ENCODE assay signal across 7 mouse cellular contexts in the genomic region with DNA sequence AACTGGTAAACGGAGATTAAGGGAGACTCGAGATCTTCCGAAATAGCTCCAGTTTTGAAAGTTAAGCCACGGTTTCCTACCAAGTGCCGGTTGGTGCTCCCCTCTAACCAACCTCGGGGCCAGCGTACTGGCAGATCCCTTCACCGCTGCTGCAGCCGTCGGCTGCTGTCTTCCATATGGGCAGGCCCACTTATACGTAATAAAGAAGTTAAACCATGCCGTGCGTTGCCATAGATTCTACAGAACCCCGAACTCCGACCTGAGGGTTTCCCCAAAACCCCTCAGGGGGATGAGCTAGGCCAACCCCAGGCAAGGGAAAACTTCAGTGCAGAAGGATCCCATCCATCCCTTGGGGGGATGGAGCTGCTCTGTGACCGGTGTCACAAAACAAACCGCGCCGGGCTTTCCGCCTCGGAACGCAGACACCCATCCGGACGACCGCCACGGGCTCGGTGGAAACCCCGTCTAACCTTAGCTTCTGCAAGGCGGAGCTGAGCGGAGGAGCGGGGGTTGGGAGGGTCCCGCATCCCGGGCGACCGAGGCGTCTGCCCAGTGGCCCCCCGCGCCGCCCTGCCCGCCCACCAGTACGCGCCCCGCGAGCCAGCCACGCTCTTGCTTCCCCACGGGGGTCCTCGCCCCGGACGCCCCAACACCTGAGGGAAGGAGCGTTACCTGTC. TPM values are rescaled to one million over a fixed set of nuclear protein-coding genes. Genes with fewer than 3 reads are reported as not detected.
DNase-seq lines count a peak whose midpoint lies in the region; ATAC-seq and TF ChIP-seq lines count a peak whose summit lies in the region.

No protein-coding gene starts in this region.

- TF ChIP-seq CTCF in CH12.LX (conservative IDR thresholded peaks at IDR 0.05 in 1 of 2, IDR thresholded peaks at IDR 0.05 in 1 of 2; ENCODE audit: low read depth in 2 of 2, low read length in 2 of 2): no peak
- no peak for TF ChIP-seq CTCF in embryonic fibroblast, embryonic 13.5 days (IDR thresholded peaks at IDR 0.05; ENCODE audit: borderline replicate concordance, insufficient read depth, low read length)

- peak overlapping the region; percentile 94 for H3K27ac ChIP-seq in CH12.LX (ENCODE audit: insufficient read depth, low read depth)
- peak overlapping the region; percentile 75 for H3K27ac ChIP-seq in embryonic fibroblast, embryonic 13.5 days (ENCODE audit: insufficient read depth, low read length)
- peak overlapping the region; percentile 97 for H3K27ac ChIP-seq in heart, embryonic 15.5 days

- no peak for TF ChIP-seq RAD21 in CH12.LX (IDR thresholded peaks at IDR 0.05; ENCODE audit: low read depth, low read length)

- TF ChIP-seq POLR2A in CH12.LX (IDR thresholded peaks at IDR 0.05; ENCODE audit: low read depth, low read length): no peak
- no peak for TF ChIP-seq POLR2A in embryonic fibroblast, embryonic 13.5 days (IDR thresholded peaks at IDR 0.05; ENCODE audit: low read depth, low read length)

- peak; percentile 20 for ATAC-seq in heart, embryonic 15.5 days (replicated peaks; ENCODE audit: insufficient number of reproducible peaks, insufficient read depth, low FRiP score, low read depth)

- dilution Hi-C loops in CH12.LX (cut with MboI; ENCODE audit: extremely low pct_ligation_motif_present, extremely low pct_unique_long_range_greater_than_20kb, low sequenced_read_pairs): no loop called here

- H3K9me3 ChIP-seq in CH12.LX (replicated peaks; ENCODE audit: low read length): no peaks in the 10 kb centered on the region
- H3K9me3 ChIP-seq in heart, embryonic 15.5 days (replicated peaks): no peaks in the 10 kb centered on the region

- H3K9ac ChIP-seq in CH12.LX (ENCODE audit: insufficient read depth, low read depth): peak overlapping the region; percentile 86
- H3K9ac ChIP-seq in heart, embryonic 15.5 days: peak overlapping the region; percentile 82

- H3K27me3 ChIP-seq in CH12.LX (replicated peaks): no peaks in the 10 kb centered on the region
- H3K27me3 ChIP-seq in heart, embryonic 15.5 days: 0 out of 2 replicates have a peak, but pooled peaks cover 4% of the 10 kb centered on the region

- peak overlapping the region; percentile 98 to 100 (median 99) for H3K4me3 ChIP-seq in CH12.LX (replicated peaks in 1 of 3; ENCODE audit: low read depth in 2 of 3, low read length in 2 of 3, poor library complexity in 1 of 3)
- H3K4me3 ChIP-seq in embryonic fibroblast, embryonic 13.5 days (ENCODE audit: insufficient read depth, low read length): peak overlapping the region; percentile 91
- H3K4me3 ChIP-seq in heart, embryonic 15.5 days: peak overlapping the region; percentile 98

- peak overlapping the region; percentile 53 for H3K4me2 ChIP-seq in CH12.LX (ENCODE audit: insufficient read depth, low read depth, poor library complexity, severe bottlenecking)
- peak overlapping the region; percentile 85 for H3K4me2 ChIP-seq in heart, embryonic 15.5 days

- in situ Hi-C loops in CH12.LX (cut with MboI; ENCODE audit: low pct_ligation_motif_present, low pct_unique_long_range_greater_than_20kb, low sequenced_read_pairs): no loop called here

- under 1% methylated on average over 50 of the region's 50 CpGs for WGBS in heart, embryonic 15.5 days

- peak; percentile 28 for DNase-seq in CH12.LX (ENCODE audit: extremely low read depth)
- peak; percentile 63 for DNase-seq in T-cell, adult 2 months (ENCODE audit: low spot score)
- peak; percentile 58 for DNase-seq in kidney, postnatal 10 days
- peak; percentile 48 for DNase-seq in lung, postnatal 10 days
- peak; percentile 54 for DNase-seq in right cerebral cortex, postnatal 25 days

- peaks cover 24% of the 10 kb centered on the region for H3K79me2 ChIP-seq in CH12.LX (replicated peaks; ENCODE audit: control insufficient read depth, extremely low read depth, insufficient read depth, poor library complexity, severe bottlenecking)

- peaks cover 0 to 2% of the 10 kb centered on the region in 2 experiments for H3K36me3 ChIP-seq in CH12.LX (replicated peaks in 1 of 2; ENCODE audit: control insufficient read depth in 1 of 2, insufficient read depth in 1 of 2, low read length in 1 of 2)
- H3K36me3 ChIP-seq in heart, embryonic 15.5 days: no peaks in the 10 kb centered on the region

- no peak for TF ChIP-seq EP300 in CH12.LX (IDR thresholded peaks at IDR 0.05; ENCODE audit: low read length)

- H3K4me1 ChIP-seq in CH12.LX (ENCODE audit: control insufficient read depth in 1 of 2, insufficient read depth in 2 of 2): peaks cover 0 to 8% of the 10 kb centered on the region in 2 experiments; a peak in 2 of 4 replicates
- H3K4me1 ChIP-seq in embryonic fibroblast, embryonic 13.5 days (ENCODE audit: control insufficient read depth, insufficient read depth, low read length): no peaks in the 10 kb centered on the region
- H3K4me1 ChIP-seq in heart, embryonic 15.5 days (replicated peaks): 0 out of 2 replicates have a peak, but pooled peaks cover 2% of the 10 kb centered on the region

TF ChIP-seq in CH12.LX, 34 proteins besides CTCF, POLR2A, EP300 and RAD21:
- TF ChIP-seq ZKSCAN1 (IDR thresholded peaks at IDR 0.05; ENCODE audit: borderline replicate concordance, low read depth, low read length): no peak
- peak; percentile 57; the same call in 1 of the 2 replicates for TF ChIP-seq UBTF (IDR thresholded peaks at IDR 0.05; ENCODE audit: low read depth, low read length)
- TF ChIP-seq MAZ (IDR thresholded peaks at IDR 0.05; ENCODE audit: low read depth, low read length): 0 out of 2 replicates have a peak, but pooled peaks have one; percentile 1
- TF ChIP-seq MXI1 (IDR thresholded peaks at IDR 0.05; ENCODE audit: low read depth, low read length): peak; percentile 55; the same call in 1 of the 2 replicates

RNA-seq across cellular contexts. Expression of gene Fam208b, which starts 0.7 kb away (rescaled TPM):
- total RNA-seq in CH12.LX (2012; rRNA removed): 12.5 and 13.2 TPM in 2 replicates
- 28.1 and 36.5 TPM in 2 replicates for total RNA-seq in CH12.LX (2014; rRNA removed)
- polyA plus RNA-seq in CH12.LX (2012; ENCODE audit: insufficient read length, low read depth): 19.8 and 26.4 TPM in 2 replicates
- polyA plus RNA-seq in embryonic fibroblast, embryonic 13.5 days (2011; ENCODE audit: insufficient read length, low read depth, missing spikeins): 36.2 and 44.1 TPM in 2 replicates
- 8.8 and 9.3 TPM in 2 replicates for polyA plus RNA-seq in heart, embryonic 15.5 days (2015; fragmentation: Nextera tagmentation; extraction: Ambion mirVana)

RNA-seq across cellular contexts. Expression of gene Asb13, which starts 23.6 kb away (rescaled TPM):
- total RNA-seq in CH12.LX (2012; rRNA removed) (1.4 TPM in 2 replicates), CH12.LX (2014; rRNA removed) (0.78 and 0.86 TPM in 2 replicates)
- polyA plus RNA-seq in CH12.LX (2012; ENCODE audit: insufficient read length, low read depth): 1.7 and 2.0 TPM in 2 replicates
- polyA plus RNA-seq in embryonic fibroblast, embryonic 13.5 days (2011; ENCODE audit: insufficient read length, low read depth, missing spikeins): 4.9 and 5.1 TPM in 2 replicates
- 4.7 and 6.4 TPM in 2 replicates for polyA plus RNA-seq in heart, embryonic 15.5 days (2015; fragmentation: Nextera tagmentation; extraction: Ambion mirVana)

Comparison
In these comparisons a context has a peak if more than half of its experiments do, and no peak if none do; other contexts are left out.
1. Peak in every context shown above with its lines: DNase-seq, ATAC-seq, H3K4me3 ChIP-seq and H3K27ac ChIP-seq.